Mouse (Mus musculus) frontal cortex, adult (tissue): ENCODE results near the gene Gm8906.
"Not testable (repeated sequence)": the region's sequence is repeated elsewhere in the genome, so short reads cannot be mapped to it uniquely, and the experiment has no call there.

ENCODE experiments used
- ATAC-seq: cut with Nextera tagmentation; 2 replicates; pipeline ENCODE4 v1.9.2; 2017; ENCODE audit warnings: mild to moderate bottlenecking, moderate library complexity, mixed read lengths; ENCODE audit not compliant: low TSS enrichment

Gm8906 gene

GRCm38 (mm10) chr5:11502385-11502784, at the start of gene Gm8906:
Gene Gm8906 (plus strand): TSS chr5:11502685.
- ATAC-seq, result not testable (repeated sequence)
